Mouse (Mus musculus) midbrain, embryonic 15.5 days (tissue): ENCODE measurements around the gene Hnrnpl. TPM values are rescaled to one million over a fixed set of nuclear protein-coding genes. Genes with fewer than 3 reads are reported as not detected.

Experiments used
- ATAC-seq: fragments of 200-750 bp; cut with Nextera tagmentation; replicated peaks from 2 replicates; pipeline ENCODE4 v1.8.0; 2017; ENCODE audit warnings: moderate TSS enrichment
- H3K27ac ChIP-seq: fragments of 300-500 bp; sonication (generic); 2 replicates; pipeline ENCODE4 v1.5.1; 2015; ENCODE audit warnings: mild to moderate bottlenecking, inconsistent platforms
- H3K27me3 ChIP-seq: fragments of 300-500 bp; sonication (generic); replicated peaks from 2 replicates; pipeline ENCODE4 v1.6.1; 2015; ENCODE audit warnings: inconsistent platforms
- H3K36me3 ChIP-seq: fragments of 300-500 bp; sonication (generic); replicated peaks from 2 replicates; pipeline ENCODE4 v1.6.1; 2015; ENCODE audit warnings: inconsistent platforms
- H3K4me1 ChIP-seq: fragments of 300-500 bp; sonication (generic); 2 replicates; pipeline ENCODE4 v1.6.1; 2015; ENCODE audit warnings: inconsistent platforms
- H3K4me2 ChIP-seq: fragments of 300-500 bp; sonication (generic); 2 replicates; pipeline ENCODE4 v1.6.1; 2015; ENCODE audit warnings: inconsistent platforms, mild to moderate bottlenecking, moderate library complexity
- H3K4me3 ChIP-seq: fragments of 300-500 bp; sonication (generic); 2 replicates; pipeline ENCODE4 v1.5.1; 2015; ENCODE audit warnings: mild to moderate bottlenecking, inconsistent platforms
- H3K9ac ChIP-seq: fragments of 300-500 bp; sonication (generic); 2 replicates; pipeline ENCODE4 v1.6.1; 2015; ENCODE audit warnings: mild to moderate bottlenecking, inconsistent platforms
- H3K9me3 ChIP-seq: fragments of 300-500 bp; sonication (generic); 2 replicates; pipeline ENCODE4 v1.6.1; 2016; ENCODE audit warnings: inconsistent platforms
- WGBS: fragments of 180-500 bp; shearing (Covaris S2); methylation state at CpG from one replicate; pipeline ENCODE4 v1.1.7; 2015; ENCODE audit warnings: mixed read lengths; 5-methylcytosine and 5-hydroxymethylcytosine counted together
- polyA plus RNA-seq: library from polyadenylated mRNA; unstranded; fragments of >200 nt; fragmentation: Nextera tagmentation; extraction: Ambion mirVana; gene quantifications from 2 replicates; pipeline ENCODE4 v1.2.1, GENCODE M21; 2015

The Hnrnpl gene
- polyA plus RNA-seq, 1 experiment from 2014 or later, result 175 TPM

DNA sequence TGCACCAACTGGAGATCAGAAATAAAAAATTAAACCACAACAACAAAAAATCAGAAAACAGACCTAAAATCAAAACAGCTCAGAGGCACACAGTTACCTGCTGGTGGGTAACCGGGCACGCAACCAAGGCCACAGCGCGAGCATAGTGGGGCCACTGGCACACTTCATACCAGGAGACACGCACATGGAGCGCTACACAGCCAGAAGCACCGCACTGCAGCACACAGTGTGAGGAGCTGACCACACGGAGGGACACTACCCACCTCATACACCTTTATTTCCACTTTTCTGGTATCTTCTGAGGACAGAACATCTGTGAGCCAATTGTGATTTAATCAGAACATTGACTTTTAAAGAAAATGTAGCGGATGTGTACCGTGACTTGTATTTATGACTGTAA is 8.6 kb downstream of the Hnrnpl start:
- no peaks in the 10 kb centered on the region for H3K27me3 ChIP-seq
- H3K27ac ChIP-seq, result no peak overlapping the region
- no peak overlapping the region for H3K9ac ChIP-seq
- H3K9me3 ChIP-seq, result no peaks in the 10 kb centered on the region
- WGBS, result 96% methylated on average over 10 of the region's 10 CpGs
- peaks cover 82% of the 10 kb centered on the region for H3K36me3 ChIP-seq
- no peak for ATAC-seq
- no peak overlapping the region for H3K4me2 ChIP-seq
- no peak overlapping the region for H3K4me3 ChIP-seq
- H3K4me1 ChIP-seq, result peaks cover 54% of the 10 kb centered on the region

DNA sequence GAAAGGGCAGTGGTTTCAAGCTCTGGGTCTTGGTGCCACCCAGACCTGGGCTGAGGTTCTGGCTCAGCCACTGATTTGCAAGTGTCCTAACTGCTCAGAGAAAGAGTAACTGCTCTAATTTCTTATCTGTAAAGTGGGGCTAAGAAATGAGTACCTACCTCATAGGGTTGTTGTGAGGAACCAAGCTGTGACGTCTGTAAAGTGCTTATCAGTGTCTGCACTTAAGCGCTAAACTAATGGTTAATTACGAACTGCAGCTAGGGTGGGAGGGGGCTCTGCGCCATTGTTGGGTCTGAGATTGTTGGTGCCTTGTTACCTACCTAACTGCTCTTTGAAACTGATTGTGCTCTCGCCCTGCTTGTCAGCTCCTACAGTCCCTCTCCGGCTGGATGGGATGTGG is 9.2 kb downstream of the Hnrnpl start:
- Histone ChIP-seq H3K9ac (no peak overlapping the region), H3K4me2 (no peak overlapping the region), H3K36me3 (peaks cover 88% of the 10 kb centered on the region), H3K27ac (no peak overlapping the region), H3K27me3 (no peaks in the 10 kb centered on the region), H3K4me1 (peaks cover 48% of the 10 kb centered on the region), H3K9me3 (no peaks in the 10 kb centered on the region), H3K4me3 (no peak overlapping the region)
- 74% methylated on average over 6 of the region's 6 CpGs for WGBS
- no peak for ATAC-seq

DNA sequence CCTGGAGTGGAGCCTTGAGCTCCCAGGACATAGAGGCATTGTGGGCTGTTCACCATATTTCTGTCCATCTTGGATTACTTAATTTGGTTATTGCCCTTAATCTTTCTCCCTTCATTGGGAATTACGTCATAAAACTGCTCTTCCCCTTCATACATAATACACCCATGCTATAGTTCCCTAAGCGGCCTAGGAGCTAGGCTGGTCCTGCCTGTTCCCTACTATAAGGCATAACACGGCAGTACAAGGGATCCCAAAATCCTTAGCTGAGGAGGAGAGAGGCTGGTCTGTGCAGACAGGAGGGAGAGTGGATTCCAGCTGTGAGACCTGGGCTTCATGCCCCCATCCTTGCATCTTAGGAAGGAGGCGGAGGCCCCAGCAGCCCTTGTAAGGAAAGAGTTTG is 9.6 kb downstream of the Hnrnpl start:
- no peak overlapping the region for H3K4me2 ChIP-seq
- no peak overlapping the region for H3K27ac ChIP-seq
- H3K4me1 ChIP-seq, result peaks cover 44% of the 10 kb centered on the region
- peaks cover 89% of the 10 kb centered on the region for H3K36me3 ChIP-seq
- no peak overlapping the region for H3K9ac ChIP-seq
- H3K4me3 ChIP-seq, result no peak overlapping the region
- no peaks in the 10 kb centered on the region for H3K9me3 ChIP-seq
- no peaks in the 10 kb centered on the region for H3K27me3 ChIP-seq
- ATAC-seq, result no peak
- 83% methylated on average over 4 of the region's 4 CpGs for WGBS

DNA sequence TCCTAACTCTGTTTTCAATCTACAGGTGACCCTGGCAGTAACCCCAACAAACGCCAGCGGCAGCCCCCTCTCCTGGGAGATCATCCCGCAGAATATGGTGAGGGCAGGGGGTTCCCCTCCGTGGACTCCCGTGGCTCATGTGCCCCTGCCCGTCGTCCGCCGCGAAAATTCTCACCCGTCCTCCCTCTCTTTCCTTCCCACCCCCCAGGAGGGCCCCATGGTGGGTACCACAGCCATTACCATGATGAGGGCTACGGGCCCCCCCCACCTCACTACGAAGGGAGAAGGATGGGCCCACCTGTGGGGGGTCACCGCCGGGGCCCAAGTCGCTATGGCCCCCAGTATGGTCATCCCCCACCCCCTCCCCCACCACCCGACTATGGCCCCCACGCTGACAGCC is 10.1 kb downstream of the Hnrnpl start:
- 0 out of 2 replicates have a peak overlapping the region, but pooled peaks have one; percentile 9 for H3K27ac ChIP-seq
- no peak overlapping the region for H3K4me3 ChIP-seq
- H3K27me3 ChIP-seq, result no peaks in the 10 kb centered on the region
- H3K4me1 ChIP-seq, result peaks cover 39% of the 10 kb centered on the region
- ATAC-seq, result no peak
- H3K36me3 ChIP-seq, result peaks cover 86% of the 10 kb centered on the region
- H3K4me2 ChIP-seq, result no peak overlapping the region
- H3K9ac ChIP-seq, result no peak overlapping the region
- WGBS, result 80% methylated on average over 18 of the region's 18 CpGs
- no peaks in the 10 kb centered on the region for H3K9me3 ChIP-seq

DNA sequence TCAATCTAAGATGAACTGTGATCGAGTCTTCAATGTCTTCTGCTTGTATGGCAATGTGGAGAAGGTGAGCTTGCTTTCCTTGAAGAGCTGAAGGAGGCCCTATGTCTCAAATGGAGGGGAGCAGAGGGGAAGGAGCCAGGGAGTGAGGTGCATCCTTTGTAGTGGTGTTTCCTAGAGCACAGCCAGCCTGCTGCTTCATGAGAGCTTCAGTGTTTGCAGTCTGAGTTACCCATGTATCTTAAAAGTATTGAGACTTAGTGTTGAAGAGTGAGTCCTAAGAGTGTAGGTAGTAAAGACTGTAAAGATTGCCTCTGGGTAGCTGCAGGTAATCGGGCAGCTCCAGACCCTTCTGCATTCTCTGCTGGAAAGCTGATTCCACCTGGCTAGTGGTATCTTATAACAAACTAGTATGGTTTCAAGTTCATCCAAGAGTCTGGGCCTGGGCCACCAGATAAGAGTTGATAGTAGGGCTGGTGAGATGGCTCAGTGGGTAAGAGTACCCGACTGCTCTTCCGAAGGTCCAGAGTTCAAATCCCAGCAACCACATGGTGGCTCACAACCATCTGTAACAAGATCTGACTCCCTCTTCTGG is 10.6 kb downstream of the Hnrnpl start:
- WGBS, result 87% methylated on average over 4 of the region's 4 CpGs
- H3K4me2 ChIP-seq, result no peak overlapping the region
- H3K4me1 ChIP-seq, result peaks cover 35% of the 10 kb centered on the region
- no peaks in the 10 kb centered on the region for H3K9me3 ChIP-seq
- ATAC-seq, result no peak
- H3K36me3 ChIP-seq, result peaks cover 81% of the 10 kb centered on the region
- no peak overlapping the region for H3K9ac ChIP-seq
- H3K4me3 ChIP-seq, result no peak overlapping the region
- H3K27ac ChIP-seq, result no peak overlapping the region
- no peaks in the 10 kb centered on the region for H3K27me3 ChIP-seq

DNA sequence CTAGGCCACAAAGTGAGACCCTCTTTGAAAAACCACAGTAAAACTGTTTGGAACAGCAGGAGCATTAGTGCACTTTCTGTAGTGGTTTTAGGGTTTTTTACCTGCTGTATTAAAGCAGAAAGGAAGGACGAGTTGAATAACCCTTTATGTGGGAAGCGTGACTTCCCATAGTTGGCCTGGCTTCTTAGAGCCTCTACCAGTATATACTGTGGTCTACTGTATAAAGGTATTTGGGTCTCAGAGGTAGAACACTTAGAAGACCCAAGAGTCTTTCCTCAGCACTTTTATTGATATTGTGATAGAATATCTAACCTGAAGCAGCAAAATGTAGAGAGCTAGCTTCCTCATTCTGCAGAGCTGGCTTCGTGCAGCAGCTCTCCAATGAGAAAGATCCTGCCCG is 11.2 kb downstream of the Hnrnpl start:
- Histone ChIP-seq H3K4me2 (no peak overlapping the region), H3K27ac (0 out of 2 replicates have a peak overlapping the region, but pooled peaks have one; percentile 41), H3K27me3 (no peaks in the 10 kb centered on the region), H3K4me1 (peaks cover 38% of the 10 kb centered on the region), H3K4me3 (no peak overlapping the region), H3K36me3 (peaks cover 75% of the 10 kb centered on the region), H3K9me3 (no peaks in the 10 kb centered on the region), H3K9ac (no peak overlapping the region)
- WGBS, result 79% methylated on average over 4 of the region's 4 CpGs
- ATAC-seq, result no peak

DNA sequence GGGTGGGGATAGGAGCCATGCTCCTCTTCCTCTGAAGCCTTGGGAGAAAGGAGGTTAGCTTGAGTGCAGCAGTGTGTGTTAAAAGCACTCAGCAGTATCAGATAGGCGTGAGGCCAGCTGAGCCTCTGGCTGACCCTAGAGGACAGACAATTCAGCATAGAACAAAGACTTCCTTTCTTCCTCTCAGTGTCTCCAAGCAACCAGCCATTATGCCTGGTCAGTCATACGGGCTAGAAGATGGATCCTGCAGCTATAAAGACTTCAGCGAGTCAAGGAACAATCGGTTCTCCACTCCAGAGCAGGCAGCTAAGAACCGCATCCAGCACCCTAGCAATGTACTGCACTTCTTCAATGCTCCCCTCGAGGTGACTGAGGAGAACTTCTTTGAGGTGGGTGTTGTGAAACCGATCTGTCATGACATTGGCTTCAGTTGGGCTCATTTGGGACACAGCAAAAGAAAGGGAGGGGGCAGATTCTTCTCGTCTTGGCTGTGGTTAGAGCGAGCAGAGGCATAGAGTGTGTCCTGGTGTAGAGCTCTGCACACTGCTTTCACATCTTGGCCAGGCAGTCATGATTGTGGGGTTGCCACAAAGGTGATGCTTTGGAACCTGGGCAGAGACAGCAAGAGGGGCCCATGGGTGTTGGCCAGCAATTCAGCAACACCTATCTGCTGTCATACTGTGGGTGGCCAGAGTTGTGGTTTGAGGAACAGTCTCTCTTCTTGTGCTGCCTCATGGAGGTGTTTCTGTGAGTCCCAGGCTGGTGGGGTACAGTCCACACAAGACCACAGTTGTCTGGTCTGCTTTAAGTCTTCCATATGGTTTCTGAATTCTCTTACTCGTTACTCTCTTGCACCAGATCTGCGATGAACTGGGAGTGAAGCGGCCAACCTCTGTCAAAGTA is 12.3 kb downstream of the Hnrnpl start:
- WGBS, result 34% methylated on average over 12 of the region's 12 CpGs
- Histone ChIP-seq H3K9ac (no peak overlapping the region), H3K9me3 (no peaks in the 10 kb centered on the region), H3K36me3 (peaks cover 64% of the 10 kb centered on the region), H3K4me3 (no peak overlapping the region), H3K4me2 (no peak overlapping the region), H3K27me3 (no peaks in the 10 kb centered on the region), H3K27ac (peak overlapping the region; percentile 41), H3K4me1 (peaks cover 45% of the 10 kb centered on the region)
- ATAC-seq, result no peak

DNA sequence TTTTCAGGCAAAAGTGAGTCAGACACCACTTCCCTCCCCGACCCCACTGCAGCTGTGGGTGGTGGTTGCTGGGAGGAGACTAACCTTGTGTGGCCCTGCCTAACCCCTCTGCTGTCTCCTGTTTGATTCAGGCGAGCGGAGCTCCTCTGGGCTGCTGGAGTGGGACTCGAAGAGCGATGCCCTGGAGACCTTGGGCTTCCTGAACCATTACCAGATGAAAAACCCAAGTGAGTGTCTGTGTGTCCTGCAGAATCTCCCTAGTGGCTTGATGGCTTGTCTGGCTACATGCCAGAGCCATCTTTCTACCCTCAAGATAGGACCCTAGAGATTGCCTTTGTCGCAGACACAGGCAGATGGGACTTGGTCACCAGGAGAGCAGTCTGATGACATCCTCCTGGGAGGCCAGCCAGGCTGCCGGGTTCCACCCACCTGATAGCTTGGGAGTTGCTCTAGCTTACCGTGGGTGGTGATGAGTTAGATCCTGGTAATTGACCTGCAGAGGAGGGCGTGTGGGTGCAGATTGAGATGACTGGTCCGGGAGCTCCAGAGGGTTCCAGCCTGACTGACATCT is 13.0 kb downstream of the Hnrnpl start:
- H3K4me1 ChIP-seq, result peaks cover 45% of the 10 kb centered on the region
- peak overlapping the region; percentile 41; the same call in 1 of the 2 replicates for H3K27ac ChIP-seq
- no peak overlapping the region for H3K4me3 ChIP-seq
- WGBS, result 63% methylated on average over 10 of the region's 10 CpGs
- peaks cover 57% of the 10 kb centered on the region for H3K36me3 ChIP-seq
- no peak for ATAC-seq
- no peaks in the 10 kb centered on the region for H3K9me3 ChIP-seq
- H3K4me2 ChIP-seq, result no peak overlapping the region
- no peak overlapping the region for H3K9ac ChIP-seq
- H3K27me3 ChIP-seq, result no peaks in the 10 kb centered on the region

DNA sequence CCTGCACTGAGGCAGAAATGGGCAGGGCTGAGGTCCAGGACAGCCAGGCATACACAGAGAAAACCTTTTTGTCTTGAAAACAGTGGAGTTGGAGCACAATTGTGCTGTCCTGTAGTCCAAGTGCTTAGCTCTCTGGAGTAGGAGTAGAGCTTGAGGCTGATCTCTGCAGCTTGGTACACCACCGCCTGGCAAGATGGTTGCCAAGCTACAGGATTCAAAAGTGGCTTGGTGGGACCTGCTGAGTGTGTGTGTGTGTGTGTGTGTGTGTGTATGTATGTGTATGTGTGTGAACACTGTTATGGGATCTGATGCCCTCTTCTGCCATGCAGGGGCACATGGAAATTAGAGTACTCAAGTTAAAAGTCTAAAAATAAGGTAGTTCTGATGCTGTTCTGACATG is 14.2 kb downstream of the Hnrnpl start:
- WGBS, result 69% methylated on average over 1 of the region's 1 CpGs
- Histone ChIP-seq H3K4me3 (no peak overlapping the region), H3K27ac (no peak overlapping the region), H3K27me3 (no peaks in the 10 kb centered on the region), H3K9me3 (no peaks in the 10 kb centered on the region), H3K4me2 (no peak overlapping the region), H3K4me1 (peaks cover 35% of the 10 kb centered on the region), H3K9ac (no peak overlapping the region), H3K36me3 (peaks cover 45% of the 10 kb centered on the region)
- ATAC-seq, result no peak

DNA sequence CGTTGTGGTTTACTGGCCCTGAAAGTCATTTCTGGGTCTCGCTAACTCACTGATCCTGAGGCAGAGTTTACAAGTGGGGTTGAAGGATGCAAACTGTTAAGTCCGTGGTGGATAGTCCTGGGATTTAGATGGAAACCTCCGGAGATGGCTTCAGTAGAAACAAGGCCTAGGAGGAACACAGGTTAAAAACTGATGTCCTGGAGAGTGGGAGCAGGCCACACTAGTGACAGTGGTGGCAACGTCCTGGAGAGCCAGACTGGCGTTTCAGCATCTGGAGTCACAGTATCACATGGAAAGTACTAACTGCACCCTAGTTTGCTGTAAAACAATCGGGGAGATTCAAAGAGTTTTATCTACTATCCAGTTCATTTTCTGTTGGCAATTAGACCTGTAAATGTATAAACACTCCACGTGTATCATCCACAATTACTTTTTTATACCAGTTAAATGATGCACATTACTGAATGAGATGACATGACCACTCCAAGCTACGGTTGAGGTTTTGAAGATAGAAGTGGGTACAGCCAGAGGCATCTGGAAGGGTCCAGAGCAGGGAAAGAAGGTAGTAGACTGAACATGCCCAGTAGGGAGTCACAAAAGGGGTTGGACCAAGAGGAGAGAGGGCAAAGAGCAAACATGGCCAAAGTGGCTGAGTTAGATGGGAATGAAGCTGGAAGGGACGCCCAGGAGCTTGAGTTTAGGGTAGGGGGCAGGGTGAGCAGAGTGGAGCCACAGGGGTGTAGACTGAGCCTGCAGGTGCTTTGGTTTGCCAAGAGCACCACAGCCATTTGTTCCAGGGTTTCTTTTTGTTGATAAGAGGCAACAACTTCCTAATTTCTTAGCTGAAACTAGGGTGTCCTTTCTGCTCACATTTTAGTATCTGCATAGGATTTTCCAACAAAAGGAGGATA is 14.9 kb downstream of the Hnrnpl start:
- no peak overlapping the region for H3K4me3 ChIP-seq
- WGBS, result 64% methylated on average over 10 of the region's 10 CpGs
- no peaks in the 10 kb centered on the region for H3K9me3 ChIP-seq
- no peaks in the 10 kb centered on the region for H3K27me3 ChIP-seq
- no peak overlapping the region for H3K9ac ChIP-seq
- ATAC-seq, result no peak
- H3K36me3 ChIP-seq, result peaks cover 40% of the 10 kb centered on the region
- H3K4me2 ChIP-seq, result no peak overlapping the region
- H3K4me1 ChIP-seq, result peaks cover 33% of the 10 kb centered on the region
- H3K27ac ChIP-seq, result no peak overlapping the region

DNA sequence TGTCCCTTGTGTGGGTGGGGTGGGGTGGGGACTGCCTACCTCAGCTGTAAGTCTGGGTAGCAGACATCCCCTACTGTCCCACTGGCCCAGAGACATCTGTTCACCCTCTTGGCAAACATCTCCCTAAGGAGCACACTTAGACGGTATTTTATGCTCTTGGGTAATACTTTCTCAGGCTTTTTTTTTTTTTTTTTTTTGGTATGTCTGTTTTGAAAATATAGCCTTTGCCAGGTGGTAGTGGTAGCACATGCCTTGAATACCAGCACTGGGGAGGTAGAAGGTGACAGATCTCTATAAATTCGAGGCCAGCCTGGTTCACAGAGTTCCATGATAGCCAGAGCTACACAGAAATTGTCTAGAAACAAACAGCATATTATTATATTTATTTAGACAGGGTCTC is 15.6 kb downstream of the Hnrnpl start:
- no peak overlapping the region for H3K4me2 ChIP-seq
- no peak overlapping the region for H3K4me3 ChIP-seq
- no peak overlapping the region for H3K9ac ChIP-seq
- H3K36me3 ChIP-seq, result peaks cover 34% of the 10 kb centered on the region
- 0 out of 2 replicates have a peak overlapping the region, but pooled peaks have one; percentile 25 for H3K27ac ChIP-seq
- ATAC-seq, result no peak
- H3K4me1 ChIP-seq, result peaks cover 33% of the 10 kb centered on the region
- H3K9me3 ChIP-seq, result no peaks in the 10 kb centered on the region
- WGBS, result 46% methylated on average over 2 of the region's 2 CpGs
- H3K27me3 ChIP-seq, result no peaks in the 10 kb centered on the region
